ENCODE assay signal across 9 mouse cellular contexts in the genomic region with DNA sequence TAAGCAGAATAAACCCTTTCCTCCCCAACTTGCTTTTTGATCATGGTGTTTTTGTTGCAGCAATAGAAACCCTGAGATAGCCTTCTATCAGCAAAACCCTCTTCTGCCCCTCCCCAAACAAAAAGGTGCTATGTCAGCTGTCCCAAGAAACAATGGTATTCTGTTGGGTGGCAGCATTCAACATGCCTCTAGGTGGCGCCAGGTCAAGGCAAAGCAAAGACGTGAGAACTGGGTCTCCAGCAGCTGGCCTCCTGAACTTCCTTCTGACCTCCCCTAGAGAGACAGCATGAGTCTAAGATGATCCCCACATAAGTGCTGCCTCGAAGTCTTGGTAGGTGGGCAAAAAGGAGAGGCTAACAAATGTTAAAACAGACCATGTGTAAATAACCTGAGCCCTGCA. TPM values are rescaled to one million over a fixed set of nuclear protein-coding genes. Genes with fewer than 3 reads are reported as not detected.
DNase-seq lines count a peak whose midpoint lies in the region; TF ChIP-seq lines count a peak whose summit lies in the region.
"Had no signal": no experiment of that assay in that cellular context is flagged by ENCODE, and none has a peak within 500 bp of the region (broad histone marks: within the 10 kb centered on the region; RNA-seq: fewer than 3 reads in every experiment).

No protein-coding gene starts in this region.

- no peaks in the 10 kb centered on the region for H3K27me3 ChIP-seq in liver, adult 2 months (ENCODE audit: control insufficient read depth, insufficient read depth, low read length)
- H3K27me3 ChIP-seq: neural tube, embryonic 12.5 days had no signal

- no peak overlapping the region for H3K9ac ChIP-seq in liver, adult 2 months (ENCODE audit: low read depth, low read length)
- H3K9ac ChIP-seq: neural tube, embryonic 12.5 days had no signal

- no peaks in the 10 kb centered on the region; the same call in 1 of the 2 replicates for H3K79me2 ChIP-seq in liver, adult 2 months (ENCODE audit: control insufficient read depth, insufficient read depth, low read length)

- no peak overlapping the region for H3K4me3 ChIP-seq in left cerebral cortex, adult 2 months
- H3K4me3 ChIP-seq in liver, adult 2 months (ENCODE audit: insufficient read depth, low read depth, low read length) = no peak overlapping the region
- H3K4me3 ChIP-seq: neural tube, embryonic 12.5 days had no signal

- no peak overlapping the region for H3K27ac ChIP-seq in left cerebral cortex, adult 2 months
- H3K27ac ChIP-seq in liver, adult 2 months (replicated peaks; ENCODE audit: insufficient read depth, low read depth, low read length) = no peak overlapping the region
- H3K27ac ChIP-seq: neural tube, embryonic 12.5 days had no signal

- 22% methylated on average over 3 of the region's 3 CpGs for WGBS in liver, adult 2 months

- peak; percentile 71 for TF ChIP-seq CTCF in left cerebral cortex, adult 2 months (IDR thresholded peaks at IDR 0.05)
- peak; percentile 84 for TF ChIP-seq CTCF in liver, adult 2 months (IDR thresholded peaks at IDR 0.05; ENCODE audit: low read depth, low read length)

- intact Hi-C loops in left cerebral cortex, adult 2 months (cut with DNase I) = loop anchor here (1.0 kb wide), 1 partner anchor 110 kb away; no protein-coding TSS in a partner anchor
- intact Hi-C loops in left cerebral cortex, postnatal 36 days (cut with DNase I) = loop anchor here (5.0 kb wide), 1 partner anchor 110 kb away; no protein-coding TSS in a partner anchor
- intact Hi-C loops in gastrocnemius, postnatal 14 days (cut with DNase I; ENCODE audit: low total_unique reads) = no loop called here

- peak; percentile 34 to 39 for DNase-seq in left cerebral cortex, adult 2 months (ENCODE audit: extremely low spot score in 1 of 2, low spot score in 2 of 2)
- no peak for DNase-seq in left cerebral cortex, postnatal 36 days (ENCODE audit: low spot score in 2 of 2)
- peak; percentile 71 for DNase-seq in ES-CJ7 (ENCODE audit: low read depth, low spot score)
- peak; percentile 60 for DNase-seq in adrenal gland, postnatal 25 days
- peak; percentile 66 for DNase-seq in gastrocnemius, postnatal 14 days
- peak; percentile 31 for DNase-seq in liver, adult 2 months (ENCODE audit: extremely low read depth, low read depth, low spot score)
- DNase-seq in retina, postnatal 7 days (ENCODE audit: low read depth, low spot score) = peak; percentile 30
- no peak for DNase-seq in right cerebral cortex, postnatal 36 days (ENCODE audit: low spot score in 2 of 2)

- H3K4me1 ChIP-seq in liver, adult 2 months (ENCODE audit: control insufficient read depth, insufficient read depth, low read length) = peaks cover 25% of the 10 kb centered on the region
- H3K4me1 ChIP-seq: neural tube, embryonic 12.5 days had no signal

- H3K36me3 ChIP-seq in liver, adult 2 months (ENCODE audit: control insufficient read depth, insufficient read depth, low read length) = peaks cover 10% of the 10 kb centered on the region

- no peak for TF ChIP-seq POLR2A in liver, adult 2 months (IDR thresholded peaks at IDR 0.05; ENCODE audit: extremely low read depth, insufficient read depth, low read length)

RNA-seq across cellular contexts. Expression of a gene that starts 29.8 kb away (rescaled TPM):
- total RNA-seq in left cerebral cortex, adult 2 months (2021) = 10 to 100 TPM; 10.2 to 11.5 TPM
- total RNA-seq in left cerebral cortex, postnatal 36 days (2021) = 1 to 10 TPM; 9.9 to 10.0 TPM
- not detected in 2 replicates for total RNA-seq in adrenal gland, postnatal 25 days (2021)
- not detected for total RNA-seq in gastrocnemius, postnatal 14 days (2021)
- total RNA-seq in liver, adult 2 months (2014; rRNA removed) = not detected in 2 replicates
- polyA plus RNA-seq in liver, adult 2 months (2012; rRNA removed) = not detected in 2 replicates

RNA-seq across cellular contexts. Expression of a gene that starts 54.7 kb away (rescaled TPM):
- total RNA-seq in left cerebral cortex, adult 2 months (2021) = 10 to 100 TPM; 68.0 to 69.0 TPM
- 10 to 100 TPM; 62.3 to 85.7 TPM for total RNA-seq in left cerebral cortex, postnatal 36 days (2021)
- total RNA-seq in adrenal gland, postnatal 25 days (2021) = 62.2 and 70.3 TPM in 2 replicates
- total RNA-seq in gastrocnemius, postnatal 14 days (2021) = 10 to 100 TPM; 23.2 to 28.7 TPM
- total RNA-seq in liver, adult 2 months (2014; rRNA removed) = 31.7 and 32.0 TPM in 2 replicates
- polyA plus RNA-seq in liver, adult 2 months (2012; rRNA removed) = 114 and 128 TPM in 2 replicates

Comparison
In these comparisons a context has a peak if more than half of its experiments do, and no peak if none do; other contexts are left out.
1. DNase-seq: peak in left cerebral cortex, adult 2 months (2 of 2), ES-CJ7 (single experiment), adrenal gland, postnatal 25 days (single experiment), gastrocnemius, postnatal 14 days (single experiment), liver, adult 2 months (single experiment) and retina, postnatal 7 days (single experiment); none in left cerebral cortex, postnatal 36 days (0 of 2) and right cerebral cortex, postnatal 36 days (0 of 2).
2. RNA of a gene that starts 29.8 kb away (total RNA-seq): 10.2 to 11.5 TPM in left cerebral cortex, adult 2 months and 9.9 to 10.0 TPM in left cerebral cortex, postnatal 36 days; not detected in gastrocnemius, postnatal 14 days, not detected in adrenal gland, postnatal 25 days and not detected in liver, adult 2 months; every median in the first group is over 4 times any median in the second.